Mouse (Mus musculus): ENCODE results near the gene Phlda1. TPM values are rescaled to one million over a fixed set of nuclear protein-coding genes. Genes with fewer than 3 reads are reported as not detected.

The Phlda1 gene
- polyA plus RNA-seq (2016; fragmentation: Nextera tagmentation; extraction: Ambion mirVana): 20.6 and 28.8 TPM in 2 replicates

GRCm38 (mm10) chr10:111506101-111506925 lies at the start of gene Phlda1:
Phlda1 (plus strand) TSS chr10:111506286.
- Histone ChIP-seq H3K27ac (peak within 1 kb of the TSS; percentile 98), H3K9me3 (no peaks in the 10 kb centered on the region), H3K4me1 (peaks cover 52% of the 10 kb centered on the region), H3K27me3 (ENCODE audit: insufficient read depth, poor library complexity, severe bottlenecking) (no peaks in the 10 kb centered on the region), H3K36me3 (no peaks in the 10 kb centered on the region), H3K4me3 (peak within 1 kb of the TSS; percentile 92)
- DNase-seq (ENCODE audit: low spot score): peak; percentile 98
- WGBS: under 1% methylated on average over 89 of the region's 94 CpGs

GRCm38 (mm10) chr10:111458088-111458487 lies 48.0 kb upstream of the Phlda1 start:
- peaks cover 2% of the 10 kb centered on the region; the same call in 1 of the 2 replicates for H3K4me1 ChIP-seq
- 70% methylated on average over 7 of the region's 7 CpGs for WGBS

GRCm38 (mm10) chr10:111459040-111459439 lies 47.0 kb upstream of the Phlda1 start:
- Histone ChIP-seq H3K36me3 (no peaks in the 10 kb centered on the region), H3K4me3 (no peak overlapping the region), H3K9me3 (no peaks in the 10 kb centered on the region), H3K27me3 (ENCODE audit: insufficient read depth, poor library complexity, severe bottlenecking) (no peaks in the 10 kb centered on the region), H3K27ac (no peak overlapping the region), H3K4me1 (peaks cover 2% of the 10 kb centered on the region; the same call in 1 of the 2 replicates)
- WGBS: 80% methylated on average over 9 of the region's 9 CpGs
- no peak for DNase-seq (ENCODE audit: low spot score)

More at GRCm38 (mm10) chr10:111458088-111458487, 48.0 kb upstream of the Phlda1 start:
- no peak for DNase-seq (ENCODE audit: low spot score)
- Histone ChIP-seq H3K27me3 (ENCODE audit: insufficient read depth, poor library complexity, severe bottlenecking) (no peaks in the 10 kb centered on the region), H3K9me3 (no peaks in the 10 kb centered on the region), H3K4me3 (no peak overlapping the region), H3K36me3 (no peaks in the 10 kb centered on the region), H3K27ac (no peak overlapping the region)

- 80% methylated on average over 3 of the region's 3 CpGs for WGBS
Measured at GRCm38 (mm10) chr10:111459874-111460273, 46.2 kb upstream of the Phlda1 start.

GRCm38 (mm10) chr10:111460381-111460780 lies 45.7 kb upstream of the Phlda1 start:
- no peak for DNase-seq (ENCODE audit: low spot score)
- WGBS: 42% methylated on average over 4 of the region's 4 CpGs
- Histone ChIP-seq H3K4me1 (peaks cover 2% of the 10 kb centered on the region; the same call in 1 of the 2 replicates), H3K27me3 (ENCODE audit: insufficient read depth, poor library complexity, severe bottlenecking) (no peaks in the 10 kb centered on the region), H3K9me3 (no peaks in the 10 kb centered on the region), H3K4me3 (no peak overlapping the region), H3K36me3 (no peaks in the 10 kb centered on the region), H3K27ac (no peak overlapping the region)

More at GRCm38 (mm10) chr10:111459874-111460273, 46.2 kb upstream of the Phlda1 start:
- DNase-seq (ENCODE audit: low spot score): no peak
- Histone ChIP-seq H3K27ac (no peak overlapping the region), H3K27me3 (ENCODE audit: insufficient read depth, poor library complexity, severe bottlenecking) (no peaks in the 10 kb centered on the region), H3K36me3 (no peaks in the 10 kb centered on the region), H3K4me1 (peaks cover 2% of the 10 kb centered on the region; the same call in 1 of the 2 replicates), H3K9me3 (no peaks in the 10 kb centered on the region), H3K4me3 (no peak overlapping the region)

GRCm38 (mm10) chr10:111464833-111465232 lies 41.3 kb upstream of the Phlda1 start:
- DNase-seq (ENCODE audit: low spot score): no peak
- Histone ChIP-seq H3K36me3 (no peaks in the 10 kb centered on the region), H3K27ac (no peak overlapping the region), H3K4me1 (peaks cover 2% of the 10 kb centered on the region; the same call in 1 of the 2 replicates), H3K9me3 (no peaks in the 10 kb centered on the region), H3K27me3 (ENCODE audit: insufficient read depth, poor library complexity, severe bottlenecking) (no peaks in the 10 kb centered on the region), H3K4me3 (no peak overlapping the region)
- 87% methylated on average over 1 of the region's 1 CpGs for WGBS

- Histone ChIP-seq H3K9me3 (no peaks in the 10 kb centered on the region), H3K4me3 (no peak overlapping the region), H3K36me3 (no peaks in the 10 kb centered on the region), H3K27me3 (ENCODE audit: insufficient read depth, poor library complexity, severe bottlenecking) (no peaks in the 10 kb centered on the region), H3K4me1 (peaks cover 2% of the 10 kb centered on the region; the same call in 1 of the 2 replicates), H3K27ac (no peak overlapping the region)
- WGBS: 42% methylated on average over 2 of the region's 2 CpGs
- DNase-seq (ENCODE audit: low spot score): no peak
Measured at GRCm38 (mm10) chr10:111465409-111465808, 40.7 kb upstream of the Phlda1 start.

GRCm38 (mm10) chr10:111471166-111471565 lies 34.9 kb upstream of the Phlda1 start:
- Histone ChIP-seq H3K4me3 (no peak overlapping the region), H3K9me3 (no peaks in the 10 kb centered on the region), H3K36me3 (0 out of 2 replicates have a peak, but pooled peaks cover 2% of the 10 kb centered on the region), H3K27me3 (ENCODE audit: insufficient read depth, poor library complexity, severe bottlenecking) (no peaks in the 10 kb centered on the region), H3K27ac (no peak overlapping the region), H3K4me1 (peaks cover 13% of the 10 kb centered on the region)
- WGBS: 83% methylated on average over 9 of the region's 9 CpGs
- no peak for DNase-seq (ENCODE audit: low spot score)

- no peaks in the 10 kb centered on the region for H3K27me3 ChIP-seq (ENCODE audit: insufficient read depth, poor library complexity, severe bottlenecking)
- under 1% methylated on average over 79 of the region's 80 CpGs for WGBS
- no peaks in the 10 kb centered on the region for H3K9me3 ChIP-seq
- peaks cover 23% of the 10 kb centered on the region for H3K4me1 ChIP-seq
- H3K4me3 ChIP-seq: peak within 1 kb of the TSS; percentile 99
- peak within 1 kb of the TSS; percentile 99 for H3K27ac ChIP-seq
- H3K36me3 ChIP-seq: 0 out of 2 replicates have a peak, but pooled peaks cover 2% of the 10 kb centered on the region
- DNase-seq (ENCODE audit: low spot score): peak; percentile 98
Measured at GRCm38 (mm10) chr10:111472686-111473510, 33.2 kb upstream of the Phlda1 start, which contains the start of gene Nap1l1. Nap1l1 (plus strand) TSS chr10:111473223.

GRCm38 (mm10) chr10:111473511-111474371 lies 32.3 kb upstream of the Phlda1 start:
- peak overlapping the region; percentile 99 for H3K27ac ChIP-seq
- DNase-seq (ENCODE audit: low spot score): peak; percentile 80
- no peaks in the 10 kb centered on the region for H3K9me3 ChIP-seq
- peak overlapping the region; percentile 99 for H3K4me3 ChIP-seq
- peaks cover 23% of the 10 kb centered on the region for H3K4me1 ChIP-seq
- under 1% methylated on average over 55 of the region's 58 CpGs for WGBS
- H3K36me3 ChIP-seq: 0 out of 2 replicates have a peak, but pooled peaks cover 2% of the 10 kb centered on the region
- no peaks in the 10 kb centered on the region for H3K27me3 ChIP-seq (ENCODE audit: insufficient read depth, poor library complexity, severe bottlenecking)

- Histone ChIP-seq H3K36me3 (peaks cover 14% of the 10 kb centered on the region), H3K27me3 (ENCODE audit: insufficient read depth, poor library complexity, severe bottlenecking) (no peaks in the 10 kb centered on the region), H3K4me1 (peaks cover 31% of the 10 kb centered on the region), H3K27ac (no peak overlapping the region), H3K9me3 (no peaks in the 10 kb centered on the region), H3K4me3 (no peak overlapping the region)
- WGBS: 69% methylated on average over 4 of the region's 4 CpGs
- no peak for DNase-seq (ENCODE audit: low spot score)
Measured at GRCm38 (mm10) chr10:111476301-111476700, 29.8 kb upstream of the Phlda1 start.

GRCm38 (mm10) chr10:111476989-111477510 lies 29.0 kb upstream of the Phlda1 start:
- H3K27me3 ChIP-seq (ENCODE audit: insufficient read depth, poor library complexity, severe bottlenecking): no peaks in the 10 kb centered on the region
- H3K36me3 ChIP-seq: peaks cover 21% of the 10 kb centered on the region
- H3K4me3 ChIP-seq: no peak overlapping the region
- WGBS: 85% methylated on average over 6 of the region's 6 CpGs
- no peak overlapping the region for H3K27ac ChIP-seq
- DNase-seq (ENCODE audit: low spot score): no peak
- H3K4me1 ChIP-seq: peaks cover 31% of the 10 kb centered on the region
- H3K9me3 ChIP-seq: no peaks in the 10 kb centered on the region

Measured in heart, embryonic 10.5 days (tissue).